Mouse (Mus musculus) activated CD4-positive, CD25-positive, alpha-beta regulatory T cell, adult 4 months (primary cell): ENCODE measurements around the gene Mymk. TPM values are rescaled to one million over a fixed set of nuclear protein-coding genes. Genes with fewer than 3 reads are reported as not detected.

Experiments used
- ATAC-seq: one replicate; pipeline ENCODE4 v1.8.0; 2017
- polyA plus RNA-seq, 2 experiments: library from polyadenylated mRNA; unstranded; fragments of 100-300 nt; shearing (Covaris generic); gene quantifications; one replicate each; pipeline ENCODE4 v1.2.1; 2017

The Mymk gene
- not detected for polyA plus RNA-seq

DNA sequence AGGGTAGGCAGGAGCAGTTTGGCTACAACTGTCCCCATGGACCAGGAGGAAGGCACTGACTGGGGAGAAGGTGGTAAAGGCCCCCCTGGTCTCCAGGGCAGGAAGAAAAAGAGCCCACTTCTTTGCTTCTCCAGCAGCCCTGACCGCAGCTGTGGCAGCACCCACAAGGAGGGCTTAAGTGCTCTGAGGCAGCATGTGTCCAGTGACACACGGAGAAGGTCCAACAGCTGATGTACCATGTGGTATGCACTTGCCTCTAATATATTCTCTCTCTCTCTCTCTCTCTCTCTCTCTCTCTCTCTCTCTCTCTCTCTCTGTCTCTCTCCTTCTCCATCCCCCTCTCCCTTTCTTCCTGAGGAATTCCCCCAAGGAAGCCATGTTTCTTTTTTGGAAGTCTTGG is at the start of gene Mymk:
TSS of gene Mymk (minus strand) at position 202 of the 400 bp plus-strand sequence.
- no peak for ATAC-seq

DNA sequence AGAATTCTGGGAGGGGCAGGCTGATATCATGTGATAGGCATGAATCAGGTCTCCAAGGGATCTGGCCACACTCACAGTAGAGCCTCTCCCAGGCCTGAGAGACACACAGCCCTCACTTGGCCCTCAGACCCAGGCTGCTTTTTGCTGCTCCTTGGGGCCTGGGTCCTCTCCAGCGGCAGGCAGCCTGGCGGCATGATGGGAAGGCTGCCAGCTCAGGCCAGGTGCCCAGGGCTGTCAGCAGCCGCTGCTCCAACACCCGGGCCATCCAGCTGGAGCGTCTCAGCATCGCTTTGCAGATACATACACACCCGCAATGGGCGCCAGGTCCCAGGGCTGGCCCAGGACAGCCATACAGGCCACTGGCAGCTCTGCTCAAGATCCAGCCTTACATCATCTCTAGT is 48.3 kb upstream of the Mymk start:
- no peak for ATAC-seq

DNA sequence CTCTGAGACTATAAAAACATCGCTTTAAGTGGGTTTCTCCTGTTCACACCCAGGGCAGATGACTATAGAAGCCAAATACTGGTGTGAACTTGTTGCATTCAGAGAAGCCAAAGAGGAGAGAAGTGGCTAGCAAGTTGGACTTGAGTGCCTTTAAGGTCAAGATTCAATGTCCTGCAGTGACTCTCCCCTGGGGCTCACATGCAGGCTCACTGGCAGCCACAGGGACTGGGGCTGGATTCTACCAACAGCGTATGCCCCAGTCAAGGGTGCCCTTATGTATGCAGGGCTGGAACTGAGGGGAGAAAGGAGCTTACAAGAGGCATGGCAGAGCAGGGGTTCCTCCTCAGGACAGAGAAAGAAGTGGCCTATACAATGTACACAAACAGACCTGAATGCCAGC is 47.8 kb upstream of the Mymk start:
- ATAC-seq = no peak

DNA sequence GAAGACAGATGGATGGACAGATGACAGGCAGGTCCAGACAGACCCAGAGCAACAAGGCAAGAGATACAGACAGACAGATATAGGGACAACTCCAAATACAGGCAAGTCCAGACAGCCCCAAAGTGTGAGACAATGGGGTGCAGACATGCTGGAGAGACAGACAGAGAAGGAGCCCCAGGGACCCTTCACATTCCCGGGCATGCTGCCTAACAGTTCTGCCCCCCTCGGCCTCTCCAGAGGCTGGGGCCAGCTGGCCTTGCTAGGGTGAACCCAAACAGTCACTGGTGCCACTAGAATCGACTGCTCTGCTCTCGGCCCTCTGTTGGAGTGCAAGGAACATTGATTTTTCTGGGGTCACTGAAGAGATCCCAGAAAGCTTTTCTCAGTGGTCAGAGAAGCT is 46.5 kb upstream of the Mymk start:
- no peak for ATAC-seq

DNA sequence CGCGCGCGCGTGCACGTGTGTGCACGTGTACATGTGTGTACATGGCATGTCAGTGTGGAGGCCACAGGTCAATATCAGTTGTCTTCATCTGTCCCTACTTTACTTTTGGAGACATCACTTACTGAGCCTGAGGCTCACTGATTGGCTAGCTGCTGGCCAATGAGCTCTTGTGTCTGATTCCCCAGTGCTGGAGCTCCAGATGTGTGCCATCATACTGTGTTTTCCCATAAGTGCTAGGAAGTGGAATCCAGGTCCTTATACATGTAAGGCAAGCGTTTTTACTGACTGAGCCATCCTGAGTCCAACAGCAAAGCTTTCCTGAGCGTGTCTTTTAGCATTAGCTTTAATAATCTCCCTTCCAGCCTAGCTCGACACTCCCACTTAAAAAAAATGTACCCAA is 42.2 kb upstream of the Mymk start:
- no peak for ATAC-seq

DNA sequence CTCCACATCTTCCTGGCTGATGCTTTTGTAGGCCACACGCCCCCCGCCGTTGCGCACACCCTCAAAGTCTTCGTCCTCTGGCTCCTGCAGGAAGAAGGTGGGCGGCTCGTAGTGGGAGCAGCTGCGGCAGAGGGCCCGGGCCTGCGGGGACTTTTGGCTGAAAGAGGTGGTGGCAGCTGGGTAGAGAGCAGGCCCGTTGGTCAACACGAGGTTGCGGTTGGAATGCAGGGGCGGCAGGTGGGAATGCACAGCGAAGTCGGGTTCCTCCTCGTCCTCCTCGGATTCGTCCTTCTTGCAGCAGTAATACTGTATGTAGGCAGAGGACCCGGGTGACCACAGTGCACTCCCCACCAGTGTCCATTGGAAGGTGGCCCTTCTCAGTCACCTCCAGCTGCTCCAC is 40.6 kb upstream of the Mymk start:
- no peak for ATAC-seq

DNA sequence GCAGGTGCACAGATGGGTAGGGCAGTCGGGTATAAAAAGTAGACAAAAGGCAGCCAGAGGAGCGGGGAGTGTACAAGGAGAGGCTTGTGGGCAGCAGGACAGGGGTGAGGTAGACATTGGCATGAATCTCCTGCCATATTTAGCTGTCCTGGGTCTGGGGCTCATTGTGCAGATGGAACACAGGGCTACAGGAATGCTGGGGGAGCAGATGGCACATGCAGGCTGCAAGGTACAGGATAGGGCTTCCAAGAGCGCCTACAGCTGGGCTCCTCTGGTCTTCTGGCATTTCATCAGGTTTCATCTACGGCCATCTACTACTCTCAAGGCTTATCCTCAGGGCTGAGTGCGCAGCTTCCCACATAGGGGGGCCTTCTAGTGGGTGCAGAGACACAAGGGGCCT is 37.1 kb upstream of the Mymk start:
- ATAC-seq = no peak

DNA sequence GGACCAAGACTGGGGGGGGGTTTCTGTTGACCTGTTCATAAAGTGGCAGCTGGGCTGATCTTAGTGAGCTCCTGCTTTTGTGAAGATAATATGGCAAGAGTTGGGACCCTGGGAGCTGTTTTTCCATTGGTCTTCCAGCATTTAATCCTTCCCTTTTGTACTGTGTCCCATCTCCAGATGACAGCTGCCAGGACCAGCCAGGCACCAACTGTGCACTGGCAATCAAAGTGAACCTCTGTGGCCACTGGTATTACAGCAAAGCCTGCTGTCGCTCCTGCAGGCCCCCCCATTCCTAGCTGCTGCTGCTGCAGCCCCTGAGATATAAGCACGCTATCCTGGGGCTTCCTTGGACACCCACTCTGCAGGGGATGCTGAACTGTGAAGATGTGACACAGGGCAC is 36.2 kb upstream of the Mymk start:
- no peak for ATAC-seq

DNA sequence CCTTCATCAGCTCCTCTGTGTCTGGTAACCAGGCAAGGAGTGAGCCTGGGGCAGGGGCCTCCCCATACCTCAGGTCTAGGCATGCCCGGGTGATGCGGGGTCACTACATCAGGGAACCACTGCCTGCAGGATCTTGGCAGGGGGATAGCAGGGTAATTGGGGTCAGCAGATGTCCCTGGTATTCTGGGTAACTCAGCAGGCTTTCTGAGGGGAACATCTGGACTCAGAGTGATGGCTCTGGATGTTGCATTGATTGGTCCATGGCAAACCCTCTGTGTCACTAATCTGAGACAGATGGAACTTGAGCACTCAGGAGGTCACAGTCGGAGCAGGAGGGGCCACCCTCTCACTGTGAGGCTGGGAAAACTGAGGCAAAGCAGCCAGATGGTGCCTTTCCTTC is 34.8 kb upstream of the Mymk start:
- ATAC-seq = no peak

DNA sequence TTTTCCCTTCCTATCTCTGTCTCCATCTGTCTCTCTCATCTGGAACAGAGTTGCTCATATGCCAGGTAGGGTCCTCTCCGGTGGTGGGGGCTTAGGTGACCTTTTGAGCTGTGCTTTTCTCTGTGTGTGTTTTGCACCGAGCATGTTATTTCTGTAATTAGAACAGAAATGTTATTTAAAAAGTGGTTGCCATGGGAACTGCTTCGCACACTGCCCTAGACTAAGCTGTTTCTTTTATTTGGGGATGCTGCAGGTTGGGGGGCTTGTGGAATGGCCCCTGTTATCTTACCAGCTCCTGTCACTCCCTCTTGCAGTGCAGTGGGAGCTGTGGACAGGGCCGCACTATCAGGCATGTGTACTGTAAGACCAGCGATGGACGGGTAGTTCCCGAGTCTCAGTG is 31.6 kb upstream of the Mymk start:
- no peak for ATAC-seq

DNA sequence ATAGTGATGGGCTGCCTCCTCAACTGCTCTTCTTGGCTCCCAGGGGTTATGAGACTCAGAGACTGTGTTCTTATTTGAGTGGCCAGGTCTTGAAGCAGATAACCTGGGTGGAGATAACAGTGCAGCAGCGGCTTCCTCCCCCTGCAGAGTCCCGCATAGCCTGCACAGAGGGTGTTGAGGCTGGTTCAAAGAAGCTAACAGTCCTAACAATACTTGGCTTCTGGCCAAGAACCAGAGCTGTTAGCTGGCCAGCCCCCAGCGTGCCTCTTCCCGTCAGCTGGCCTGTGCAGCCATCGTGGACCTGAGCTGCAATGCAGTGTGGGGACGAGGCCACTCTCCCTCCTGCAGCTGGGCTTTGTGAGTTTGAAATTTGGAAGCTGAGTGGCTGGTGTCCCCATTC is 25.8 kb upstream of the Mymk start:
- ATAC-seq = no peak

DNA sequence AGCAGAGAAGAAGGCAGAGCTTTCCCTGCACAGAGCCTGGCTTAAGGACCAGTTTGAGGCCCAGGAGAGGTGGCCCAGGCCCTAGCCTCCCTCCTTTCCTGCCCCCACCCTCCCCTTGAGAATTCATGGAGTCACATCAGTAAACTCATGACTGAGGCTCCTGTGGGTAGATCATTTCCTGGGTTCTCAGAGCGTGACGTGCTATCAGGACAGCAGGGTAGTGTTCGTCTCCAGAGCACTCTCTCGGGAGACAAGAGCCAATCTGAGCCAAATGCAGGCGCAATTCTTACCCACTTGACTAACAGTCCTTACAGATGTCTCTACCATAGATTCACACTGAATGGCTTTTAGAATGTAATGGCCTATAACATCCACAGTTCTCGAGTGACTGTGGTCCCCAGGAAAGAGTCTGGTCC is 25.3 kb upstream of the Mymk start:
- ATAC-seq = no peak

DNA sequence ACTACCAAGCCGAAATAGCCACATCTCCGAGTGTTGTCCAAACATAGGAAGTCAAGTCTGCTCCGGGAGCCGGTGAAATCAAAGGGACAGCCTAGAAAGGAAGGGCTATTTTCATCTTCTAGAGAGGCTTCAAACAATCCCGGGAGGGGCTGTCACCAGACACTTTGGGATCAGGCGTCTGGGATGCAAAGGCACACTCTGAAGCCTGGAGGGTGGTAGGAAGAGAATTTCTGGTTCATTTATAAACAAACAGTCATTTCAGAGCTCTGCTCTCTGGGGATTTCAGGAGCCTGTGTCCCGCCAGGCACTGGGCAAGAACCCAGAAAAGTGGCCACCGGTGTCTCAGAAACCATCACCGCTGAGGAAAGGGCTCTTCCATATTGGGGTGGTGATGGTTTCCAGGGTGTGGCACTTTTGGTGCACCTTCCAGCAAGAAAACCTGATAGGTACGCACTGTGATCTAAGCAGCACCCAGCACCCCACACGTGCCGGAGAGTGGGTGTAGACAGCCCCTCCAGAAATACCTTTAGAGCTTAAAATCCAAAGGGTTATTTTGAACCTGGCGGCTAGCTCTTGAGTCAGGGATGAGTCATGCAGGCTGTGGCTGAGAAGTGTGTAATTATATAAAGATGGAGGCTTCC is 24.5 kb upstream of the Mymk start:
- ATAC-seq = no peak

DNA sequence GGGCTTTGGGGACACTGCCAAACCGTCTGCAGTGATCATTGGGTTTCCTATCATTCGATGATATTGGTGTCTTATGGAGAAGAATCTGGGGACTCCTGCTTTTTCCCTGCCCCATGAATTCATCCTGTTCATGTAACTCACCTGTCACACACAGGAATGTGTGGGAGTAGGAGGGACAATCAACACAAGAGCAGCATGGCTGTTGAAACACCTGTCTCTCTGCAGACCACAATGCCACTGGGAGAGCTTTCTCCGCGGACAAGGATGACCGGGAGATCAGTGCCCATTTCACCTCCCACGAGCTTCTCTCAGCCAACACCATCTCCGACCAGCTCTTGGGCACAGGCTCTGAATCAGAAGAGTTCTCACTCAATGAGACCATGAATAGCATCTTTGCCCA is 23.2 kb upstream of the Mymk start:
- no peak for ATAC-seq

DNA sequence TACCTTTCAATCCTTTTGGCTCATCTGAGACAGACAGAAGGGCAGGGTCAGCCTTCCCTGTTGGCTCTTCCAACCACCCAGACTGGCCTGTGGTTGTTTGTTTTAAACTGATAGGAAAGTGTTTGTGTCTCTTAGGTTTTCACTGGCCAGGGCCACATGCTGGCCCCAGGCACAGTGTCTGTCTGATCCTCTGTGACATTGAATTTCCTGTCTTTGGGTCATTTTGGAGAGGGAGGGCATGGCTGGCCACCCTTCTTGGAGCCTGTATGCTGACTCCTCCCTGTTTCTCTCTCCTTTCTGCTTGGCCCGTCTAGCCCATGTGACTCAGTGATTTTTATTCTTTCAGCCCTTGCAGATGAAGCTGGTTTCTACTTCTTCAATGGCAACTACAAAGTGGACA is 17.3 kb upstream of the Mymk start:
- no peak for ATAC-seq

DNA sequence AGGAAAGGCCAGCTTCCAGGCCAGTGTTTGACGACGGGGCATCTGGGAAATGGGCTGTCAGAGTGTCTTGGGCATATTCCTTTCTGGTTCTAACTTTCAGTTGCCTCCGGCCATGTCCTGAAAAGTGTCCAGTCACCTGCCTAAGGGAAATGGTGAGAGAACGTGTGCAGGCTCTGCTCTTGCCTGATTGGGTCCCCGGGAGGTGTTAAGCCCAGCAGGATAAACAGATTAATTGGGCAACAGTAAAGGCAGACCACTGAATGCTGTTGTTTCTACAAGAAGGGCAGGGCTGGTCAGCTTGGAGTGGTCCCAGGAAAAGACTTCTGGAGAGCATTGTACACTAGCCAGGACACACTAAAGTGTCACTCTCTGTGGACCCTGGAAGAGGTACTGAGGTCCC is 16.7 kb upstream of the Mymk start:
- ATAC-seq = no peak

DNA sequence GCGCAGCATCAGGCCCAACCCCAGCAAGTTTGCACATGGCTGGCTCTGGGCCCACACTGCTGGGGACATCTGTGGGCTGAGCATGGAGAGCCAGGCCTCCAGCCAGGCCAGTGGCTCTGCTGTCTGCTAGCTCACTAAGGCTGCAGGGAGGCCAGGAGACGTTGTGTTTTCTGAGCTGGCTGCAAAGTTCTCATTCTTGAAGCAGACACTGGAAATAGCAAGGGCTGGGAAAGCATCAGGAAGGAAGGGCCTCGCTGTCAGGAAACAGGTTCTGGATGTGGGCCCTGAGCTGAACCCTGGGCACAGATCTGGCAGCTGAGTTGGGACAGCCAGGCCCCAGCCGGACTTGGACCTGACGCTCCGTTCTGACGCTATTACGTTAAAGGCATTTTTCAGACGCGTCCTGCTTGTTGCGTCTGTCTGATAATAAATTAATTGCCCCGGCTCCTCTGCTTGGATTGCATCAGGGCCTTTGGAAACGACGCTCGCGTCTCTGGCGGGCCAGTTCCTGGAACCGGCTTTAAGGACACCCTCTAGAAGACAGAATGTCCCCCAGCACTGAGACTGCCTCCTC is 16.2 kb upstream of the Mymk start:
- no peak for ATAC-seq

DNA sequence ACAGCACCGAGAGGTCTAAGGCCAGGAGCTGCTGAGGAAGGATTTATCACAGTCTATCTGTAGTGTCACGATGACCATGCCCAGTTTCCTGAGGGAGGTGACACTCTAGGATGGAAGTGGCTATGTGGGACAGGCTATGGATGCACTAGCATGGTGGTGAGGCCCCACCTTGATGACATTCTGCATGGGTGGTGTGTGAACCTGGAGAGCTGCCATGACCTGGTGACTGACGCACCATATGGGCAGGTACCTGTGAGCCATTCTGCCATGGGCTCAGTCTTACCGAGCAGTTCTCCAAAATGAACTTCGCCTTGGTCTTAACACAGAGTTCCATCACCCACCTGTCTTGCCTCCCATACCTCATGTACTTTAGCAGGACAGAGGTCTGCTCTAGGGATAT is 15.6 kb upstream of the Mymk start:
- no peak for ATAC-seq

DNA sequence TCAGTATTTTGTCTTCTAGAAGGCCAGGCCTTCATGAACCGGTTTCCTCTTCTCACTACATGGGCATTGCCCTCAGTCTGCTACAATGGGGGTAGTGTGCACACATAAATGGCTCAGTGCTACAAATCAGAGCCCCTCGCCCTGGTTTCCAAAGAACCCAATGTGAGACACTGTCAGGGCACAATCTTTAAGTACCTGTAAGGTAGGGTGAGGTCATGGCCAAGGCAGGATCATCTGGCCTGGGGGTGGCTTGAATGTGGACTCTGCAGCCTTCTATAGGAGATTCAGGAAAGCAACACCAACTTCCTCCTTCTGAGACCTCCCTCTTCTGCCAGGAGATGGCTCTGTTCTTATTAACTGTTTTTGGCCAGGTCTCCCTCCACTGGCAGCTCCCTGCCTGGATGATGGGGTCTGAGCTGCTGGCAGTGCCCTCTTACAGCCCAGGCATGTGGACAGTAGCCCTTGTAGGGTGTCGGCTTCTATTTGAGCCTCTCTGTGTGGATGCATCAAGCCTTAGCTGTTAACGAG is 14.6 kb upstream of the Mymk start:
- ATAC-seq = no peak

DNA sequence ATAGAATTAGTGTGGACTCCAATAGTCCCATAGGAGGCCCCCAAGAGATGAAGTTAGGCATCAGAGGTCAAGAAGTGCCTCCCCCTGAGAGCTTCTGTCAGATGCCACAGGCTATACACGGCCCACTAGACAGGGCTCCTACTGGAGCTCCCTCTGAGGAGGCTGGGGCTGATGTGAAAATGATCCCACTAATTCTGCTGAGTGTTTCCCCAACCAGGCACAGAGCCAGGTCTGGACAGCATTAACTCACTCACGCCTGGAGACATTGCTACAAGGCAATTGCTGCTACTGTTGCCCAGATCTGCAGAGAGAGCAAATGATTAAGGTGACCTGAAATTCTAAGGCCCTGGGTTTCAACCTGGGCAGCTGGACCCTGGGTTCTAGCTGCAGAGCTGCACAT is 13.8 kb upstream of the Mymk start:
- ATAC-seq = no peak

DNA sequence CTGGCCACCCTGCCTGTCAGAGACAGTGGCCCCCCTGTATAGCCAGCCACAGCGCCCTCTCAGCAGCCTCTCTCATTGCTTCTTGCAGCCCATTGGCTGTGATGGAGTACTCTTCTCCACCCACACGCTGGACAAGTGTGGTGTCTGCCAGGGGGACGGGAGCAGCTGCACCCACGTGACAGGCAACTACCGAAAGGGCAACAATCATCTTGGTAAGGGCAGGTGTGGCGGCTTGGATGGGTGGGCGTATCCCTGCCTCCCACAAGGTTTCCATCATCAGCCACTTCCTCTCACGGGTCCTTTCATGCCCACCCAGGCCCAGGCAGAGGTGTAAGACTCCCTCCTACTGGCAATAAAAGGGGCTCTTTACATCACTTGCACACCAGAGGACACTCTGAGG is 13.0 kb upstream of the Mymk start:
- ATAC-seq = no peak

DNA sequence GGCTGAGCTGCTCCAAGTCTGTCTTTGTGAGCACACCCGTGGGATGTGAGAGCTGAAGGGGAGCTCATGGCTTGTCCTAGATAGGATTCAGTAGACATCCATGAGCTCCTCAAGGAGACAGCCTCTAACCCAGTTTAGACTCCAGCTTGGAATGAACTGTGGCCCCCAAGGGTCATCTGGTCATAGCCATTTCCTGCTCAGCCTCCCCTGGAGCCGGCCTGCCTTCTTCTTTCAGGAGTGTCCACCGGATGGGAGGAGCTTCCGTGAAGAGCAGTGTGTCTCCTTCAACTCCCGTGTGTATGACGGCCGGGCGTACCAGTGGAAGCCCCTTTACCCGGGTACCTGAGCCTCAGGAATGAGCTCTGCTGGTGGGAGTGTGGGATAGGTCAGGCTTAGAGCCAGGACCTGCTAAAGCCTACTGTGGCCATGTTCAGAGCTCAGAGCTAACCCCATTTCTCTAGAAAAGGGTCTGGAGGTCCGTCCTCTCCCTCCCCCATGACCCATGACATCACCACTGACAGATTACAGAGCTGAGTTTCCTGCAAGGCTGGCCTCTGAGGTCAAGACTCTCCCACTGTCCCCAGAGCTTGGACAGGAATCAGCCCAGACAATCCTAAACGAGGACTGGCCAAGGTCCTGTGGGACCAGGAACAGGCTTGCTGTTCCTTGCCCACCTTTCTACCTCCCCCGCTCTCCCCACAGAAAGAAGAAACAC is 11.9 kb upstream of the Mymk start:
- no peak for ATAC-seq

DNA sequence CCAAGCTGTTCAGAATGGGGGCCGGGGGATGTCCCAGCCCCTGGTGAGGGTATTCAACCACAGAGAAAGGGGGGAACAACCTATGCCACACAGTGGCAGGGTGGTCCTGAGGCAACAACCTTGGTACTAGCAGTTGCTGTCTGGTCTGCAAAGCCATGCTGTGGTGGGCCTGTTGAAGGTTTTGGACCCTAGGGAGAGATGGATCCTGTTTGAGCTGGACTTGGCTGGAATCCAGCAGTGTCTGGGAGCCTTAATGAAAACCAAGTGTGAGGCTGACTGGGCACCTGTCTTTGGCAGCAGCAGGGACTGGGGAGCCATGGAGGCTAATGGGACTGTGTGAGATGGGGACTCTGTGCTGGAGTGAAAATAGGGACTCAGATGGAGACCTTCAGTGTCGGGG is 7.7 kb upstream of the Mymk start:
- no peak for ATAC-seq

DNA sequence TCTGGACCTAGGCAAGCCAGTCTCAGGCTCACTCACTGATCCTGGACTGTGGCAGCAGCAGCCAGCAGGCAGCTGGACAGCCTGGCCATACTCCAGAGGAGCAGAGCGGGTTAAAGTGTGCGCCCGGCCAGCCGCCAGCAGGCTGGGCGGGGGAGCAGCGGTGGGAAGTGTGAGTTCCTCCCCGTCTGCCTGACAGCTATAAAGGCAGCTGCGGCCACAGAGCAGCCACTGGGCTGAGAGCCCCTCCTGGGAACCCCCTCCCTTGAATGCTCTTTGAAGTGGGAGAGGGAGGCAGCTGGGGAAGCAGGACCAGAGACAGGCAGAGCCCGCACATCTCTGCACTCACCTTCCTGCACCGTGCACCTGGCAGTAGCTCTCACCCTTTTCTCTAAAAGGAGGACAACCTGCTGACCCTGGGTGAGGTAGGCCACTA is 7.2 kb upstream of the Mymk start, which contains the start of gene Adamtsl2:
TSS of gene Adamtsl2 (plus strand) at position 228 of the 433 bp plus-strand sequence.
- ATAC-seq = no peak
